Mouse (Mus musculus): Measurements from ENCODE around the gene Idi2.
"Not testable (repeated sequence)": the region's sequence is repeated elsewhere in the genome, so short reads cannot be mapped to it uniquely, and the experiment has no call there.

The Idi2 gene

GRCm38 (mm10) chr13:8952563-8952962, at the start of gene Idi2:
Gene Idi2 (plus strand): TSS chr13:8952863.
- DNase-seq: not testable (repeated sequence)

DNA sequence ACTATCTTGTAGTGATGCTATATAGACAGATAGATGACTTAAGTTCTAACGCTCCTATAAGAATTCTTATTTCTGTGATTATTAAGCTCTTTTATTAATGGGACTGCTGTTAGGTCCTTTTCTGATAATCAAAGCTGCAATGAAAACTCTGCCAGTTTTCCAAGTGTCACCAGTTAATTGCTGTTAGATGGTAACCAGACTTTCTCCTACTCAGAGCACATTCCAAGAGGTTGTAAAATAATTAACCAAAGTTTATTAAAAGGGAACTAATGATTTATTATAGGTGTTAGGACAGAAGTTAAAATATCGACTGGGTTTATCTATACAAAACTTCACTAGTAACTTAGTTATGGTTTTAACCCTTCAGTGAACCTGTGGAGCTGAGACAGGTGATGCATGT, 46.7 kb upstream of the Idi2 start:
- DNase-seq: not testable (repeated sequence)

- not testable (repeated sequence) for DNase-seq
Observed at GRCm38 (mm10) chr13:8913890-8914289, 38.8 kb upstream of the Idi2 start.

- DNase-seq: no peak
Observed at GRCm38 (mm10) chr13:8933499-8933898, 19.2 kb upstream of the Idi2 start.

- DNase-seq: not testable (repeated sequence)
Observed at GRCm38 (mm10) chr13:8937611-8938140, 15.0 kb upstream of the Idi2 start.

- not testable (repeated sequence) for DNase-seq
Observed at GRCm38 (mm10) chr13:8941110-8941509, 11.6 kb upstream of the Idi2 start.

DNA sequence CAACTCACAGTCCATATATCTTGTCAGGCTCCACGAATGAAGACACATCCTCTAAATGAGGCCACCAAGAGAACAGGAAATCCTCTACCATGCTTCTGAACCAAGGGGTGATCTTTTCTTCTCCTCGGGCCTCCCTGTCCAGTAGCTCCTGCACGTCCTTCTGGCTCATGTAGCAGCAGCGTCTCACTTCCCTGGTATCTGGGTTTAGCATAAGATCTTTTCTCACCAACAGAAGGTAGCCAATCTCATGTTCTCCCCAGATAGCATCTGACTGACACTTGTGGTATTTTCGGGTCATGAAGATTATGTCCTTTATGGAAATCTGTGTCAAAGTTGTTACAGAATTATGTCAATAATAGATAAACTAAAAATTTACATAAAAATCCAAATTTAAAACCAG, 11.0 kb upstream of the Idi2 start:
- DNase-seq: not testable (repeated sequence)

GRCm38 (mm10) chr13:8943828-8944227, 8.8 kb upstream of the Idi2 start:
- not testable (repeated sequence) for DNase-seq

- not testable (repeated sequence) for DNase-seq
Observed at GRCm38 (mm10) chr13:8948131-8948530, 4.5 kb upstream of the Idi2 start, which contains the start of gene Gm9745. Gene Gm9745 (minus strand): TSS chr13:8948231.

- DNase-seq: not testable (repeated sequence)
Observed at GRCm38 (mm10) chr13:8955127-8955526, 2.5 kb downstream of the Idi2 start.

GRCm38 (mm10) chr13:8956873-8957272, 4.2 kb downstream of the Idi2 start:
- DNase-seq: not testable (repeated sequence)

DNA sequence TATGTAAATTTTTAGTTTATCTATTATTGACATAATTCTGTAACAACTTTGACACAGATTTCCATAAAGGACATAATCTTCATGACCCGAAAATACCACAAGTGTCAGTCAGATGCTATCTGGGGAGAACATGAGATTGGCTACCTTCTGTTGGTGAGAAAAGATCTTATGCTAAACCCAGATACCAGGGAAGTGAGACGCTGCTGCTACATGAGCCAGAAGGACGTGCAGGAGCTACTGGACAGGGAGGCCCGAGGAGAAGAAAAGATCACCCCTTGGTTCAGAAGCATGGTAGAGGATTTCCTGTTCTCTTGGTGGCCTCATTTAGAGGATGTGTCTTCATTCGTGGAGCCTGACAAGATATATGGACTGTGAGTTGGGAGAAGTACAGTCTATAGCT, 6.4 kb downstream of the Idi2 start:
- not testable (repeated sequence) for DNase-seq

GRCm38 (mm10) chr13:8959554-8959953, 6.9 kb downstream of the Idi2 start:
- not testable (repeated sequence) for DNase-seq

DNA sequence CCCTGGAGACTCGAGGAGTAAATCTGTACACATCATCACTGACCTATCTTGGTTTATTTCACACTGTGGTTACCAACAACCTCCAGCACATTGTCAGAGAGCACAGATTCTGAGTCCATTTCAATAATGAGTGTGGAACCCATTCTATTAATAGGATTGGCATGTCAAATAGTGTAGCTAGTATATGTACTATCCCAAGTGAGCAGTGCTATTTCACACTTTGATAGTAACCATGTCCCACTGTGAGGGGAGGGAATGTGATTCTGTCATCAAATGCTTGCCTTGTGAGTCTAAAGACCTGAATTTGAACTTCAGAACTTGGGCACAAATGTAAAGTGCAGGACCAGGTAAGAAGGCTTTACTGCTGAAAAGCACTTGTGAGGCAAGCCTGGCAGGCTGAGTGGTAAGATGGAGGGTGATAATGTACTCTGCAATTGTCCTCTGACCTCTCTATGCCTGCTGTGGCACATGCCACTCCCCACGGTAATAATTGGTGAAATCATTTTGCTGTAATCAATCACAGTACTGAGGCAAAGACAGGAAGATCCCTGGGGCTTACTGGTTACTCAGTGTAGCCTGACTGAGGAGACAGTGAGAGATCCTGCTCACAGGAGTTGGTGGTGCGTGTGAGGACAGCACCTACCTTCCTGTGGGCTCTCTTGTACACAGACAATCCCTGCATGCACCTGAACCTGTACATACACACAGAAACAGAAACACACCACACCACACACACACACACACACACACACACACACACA, 8.6 kb downstream of the Idi2 start:
- DNase-seq: not testable (repeated sequence)

- DNase-seq: peak in 1 of 2 experiments; percentile 6
Observed at GRCm38 (mm10) chr13:8962266-8962665, 9.6 kb downstream of the Idi2 start.

DNA sequence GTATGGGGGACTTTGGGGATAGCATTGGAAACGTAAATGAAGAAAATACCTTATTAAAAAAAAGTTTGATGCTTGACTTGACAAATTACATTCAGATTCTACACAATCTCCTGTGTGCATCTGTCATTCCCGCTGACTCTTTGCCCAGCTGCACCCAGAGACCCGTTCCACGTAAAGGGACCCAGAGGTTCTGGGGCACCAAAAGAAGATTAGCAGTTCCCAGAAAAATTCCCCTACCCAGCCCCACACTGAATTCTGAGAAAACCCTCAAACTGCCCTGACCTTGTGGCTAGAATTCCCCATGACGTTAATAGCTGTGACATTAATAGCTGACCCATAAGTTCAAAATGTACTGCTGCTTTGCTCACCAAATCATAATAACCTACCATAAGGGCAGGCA, 12.6 kb downstream of the Idi2 start:
- DNase-seq: no peak

DNA sequence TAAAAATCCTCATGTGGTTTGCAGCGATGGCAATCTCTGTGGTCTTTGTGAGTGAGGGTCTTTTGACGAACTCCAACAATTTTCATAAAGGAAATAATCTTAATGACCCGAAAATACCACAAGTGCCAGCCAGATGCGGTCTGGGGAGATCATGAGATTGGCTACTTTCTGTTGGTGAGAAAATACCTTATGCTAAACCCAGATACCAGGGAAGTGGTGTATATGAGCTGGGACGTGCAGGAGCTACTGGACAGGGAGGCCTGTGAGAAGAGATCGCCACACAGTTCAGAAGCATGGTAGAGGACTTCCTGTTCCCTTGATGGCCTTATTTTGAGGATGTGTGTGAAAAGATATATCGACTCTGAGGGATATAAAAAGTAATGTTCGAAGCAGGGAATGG, 15.1 kb downstream of the Idi2 start:
- no peak for DNase-seq

GRCm38 (mm10) chr13:8972369-8972768, 19.7 kb downstream of the Idi2 start:
- DNase-seq: no peak

GRCm38 (mm10) chr13:8972972-8973371, 20.3 kb downstream of the Idi2 start:
- DNase-seq: no peak

GRCm38 (mm10) chr13:8992231-8992630, 39.6 kb downstream of the Idi2 start:
- DNase-seq: no peak

DNA sequence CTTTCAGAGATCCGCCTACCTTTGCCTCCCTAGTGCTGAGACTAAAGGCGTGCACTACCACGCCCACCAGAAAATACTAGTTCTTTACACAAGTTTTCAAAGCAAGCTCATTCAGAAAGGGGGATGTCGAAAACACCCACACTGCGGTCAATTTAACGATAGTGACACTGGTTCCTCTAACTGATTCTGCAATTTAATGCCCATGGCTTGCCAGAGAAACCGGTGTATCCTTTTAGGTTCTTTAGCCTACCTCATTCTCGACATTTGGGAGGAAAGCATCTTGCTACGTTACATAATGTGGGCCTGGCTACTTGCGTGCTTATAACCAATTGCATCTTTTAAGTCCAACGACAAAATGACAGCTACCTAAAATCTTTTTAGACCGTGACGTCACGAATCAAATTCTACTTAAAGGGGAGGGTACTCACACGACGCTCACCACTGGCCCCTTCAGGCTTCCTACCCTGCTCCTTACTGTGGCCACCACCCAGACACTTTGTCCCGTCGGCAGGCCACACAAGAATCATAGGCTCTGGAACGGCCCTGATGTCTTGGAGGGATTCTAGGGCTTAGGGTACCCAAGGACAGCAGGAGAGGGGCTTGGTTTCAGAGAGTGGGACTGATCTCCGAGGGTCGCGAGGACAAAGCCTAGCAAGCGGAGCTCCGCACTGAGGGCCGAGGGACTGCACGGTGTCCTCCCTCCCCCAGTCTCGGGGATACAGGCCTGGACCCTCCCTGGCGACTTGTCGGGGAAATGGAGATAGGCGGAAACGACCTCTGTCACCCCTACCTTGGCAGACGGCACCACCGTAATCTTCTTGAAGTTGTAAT, 42.7 kb downstream of the Idi2 start:
- DNase-seq: peak in 1 of 2 experiments; percentile 11

DNA sequence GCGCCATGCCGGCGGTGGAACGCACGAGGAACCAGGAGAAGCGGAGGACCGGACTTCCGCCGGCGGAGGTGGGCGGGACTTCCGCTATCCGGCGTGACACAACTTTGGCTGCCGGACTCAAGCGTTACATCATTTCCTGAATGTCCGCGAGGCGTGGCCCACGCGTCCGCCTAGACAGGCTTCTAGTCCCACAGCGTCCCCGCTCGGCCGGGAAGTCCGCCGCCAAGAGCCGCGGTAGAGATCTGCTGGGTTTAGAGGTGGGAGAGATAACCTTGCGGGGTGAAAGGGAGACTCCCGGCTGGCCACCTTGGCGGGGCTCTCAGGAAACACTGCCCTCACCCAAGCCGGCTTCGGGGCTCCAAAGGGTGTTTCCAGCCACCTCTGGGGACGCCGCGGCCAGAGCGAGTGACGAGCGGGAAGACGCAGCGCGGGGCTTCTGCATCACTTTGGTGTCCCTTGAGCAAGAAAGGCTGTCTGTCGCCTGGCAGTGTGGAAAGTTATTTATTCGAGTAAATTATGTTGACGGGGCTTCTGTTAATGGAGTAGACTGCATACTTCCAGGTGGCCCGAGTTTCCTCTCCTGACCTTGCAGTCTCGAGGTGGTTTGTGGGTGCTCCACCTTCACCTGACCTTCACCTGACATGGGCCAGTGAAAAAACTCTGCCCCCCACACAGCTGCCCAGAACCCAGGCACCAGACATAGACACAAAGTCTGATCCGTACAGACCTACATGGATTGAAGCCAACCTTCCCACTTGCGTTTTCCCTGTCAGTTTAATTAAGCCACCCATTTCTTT, 43.5 kb downstream of the Idi2 start, which contains the start of gene Gtpbp4:
Gene Gtpbp4 (minus strand): TSS at position 94 of the 797 bp plus-strand sequence.
- peak; percentile 97 for DNase-seq
